Mouse (Mus musculus) liver, adult 2 months (tissue): ENCODE results near the gene Olfr1289.

Experiments used
- CTCF ChIP-seq: fragments of 200-500 bp; IDR thresholded peaks from 2 replicates; pipeline ENCODE4 v1.5.1; 2011; ENCODE audit warnings: low read depth, low read length, control low read depth
- POLR2A ChIP-seq: fragments of 200-500 bp; IDR thresholded peaks from 2 replicates; pipeline ENCODE4 v1.6.1; 2011; ENCODE audit warnings: low read length, control low read depth; ENCODE audit not compliant: insufficient read depth; ENCODE audit errors: extremely low read depth

DNA sequence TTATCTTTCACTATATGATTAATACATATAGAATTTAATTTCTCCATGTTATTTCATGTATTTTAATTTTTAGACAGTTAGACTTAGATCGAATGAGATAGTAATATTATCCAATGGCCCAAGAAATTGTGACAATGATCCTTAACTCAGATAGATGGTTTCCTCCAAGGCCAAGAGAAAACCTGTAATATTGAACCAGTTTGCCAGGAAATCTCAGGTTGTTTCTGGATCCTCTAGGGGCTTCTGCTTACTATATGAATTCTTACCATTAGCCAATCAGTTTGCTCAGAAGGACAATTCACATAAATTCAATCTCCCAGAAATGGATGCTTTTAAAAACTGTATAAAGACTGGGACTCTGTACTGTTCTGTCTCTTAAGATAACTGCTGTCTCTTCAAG, 44.3 kb downstream of the Olfr1289 start, which contains the start of gene Olfr1293-ps:
- TF ChIP-seq CTCF (no peak), POLR2A (no peak)
